Mouse (Mus musculus): ENCODE measurements around the gene Gm17949.

The Gm17949 gene

DNA sequence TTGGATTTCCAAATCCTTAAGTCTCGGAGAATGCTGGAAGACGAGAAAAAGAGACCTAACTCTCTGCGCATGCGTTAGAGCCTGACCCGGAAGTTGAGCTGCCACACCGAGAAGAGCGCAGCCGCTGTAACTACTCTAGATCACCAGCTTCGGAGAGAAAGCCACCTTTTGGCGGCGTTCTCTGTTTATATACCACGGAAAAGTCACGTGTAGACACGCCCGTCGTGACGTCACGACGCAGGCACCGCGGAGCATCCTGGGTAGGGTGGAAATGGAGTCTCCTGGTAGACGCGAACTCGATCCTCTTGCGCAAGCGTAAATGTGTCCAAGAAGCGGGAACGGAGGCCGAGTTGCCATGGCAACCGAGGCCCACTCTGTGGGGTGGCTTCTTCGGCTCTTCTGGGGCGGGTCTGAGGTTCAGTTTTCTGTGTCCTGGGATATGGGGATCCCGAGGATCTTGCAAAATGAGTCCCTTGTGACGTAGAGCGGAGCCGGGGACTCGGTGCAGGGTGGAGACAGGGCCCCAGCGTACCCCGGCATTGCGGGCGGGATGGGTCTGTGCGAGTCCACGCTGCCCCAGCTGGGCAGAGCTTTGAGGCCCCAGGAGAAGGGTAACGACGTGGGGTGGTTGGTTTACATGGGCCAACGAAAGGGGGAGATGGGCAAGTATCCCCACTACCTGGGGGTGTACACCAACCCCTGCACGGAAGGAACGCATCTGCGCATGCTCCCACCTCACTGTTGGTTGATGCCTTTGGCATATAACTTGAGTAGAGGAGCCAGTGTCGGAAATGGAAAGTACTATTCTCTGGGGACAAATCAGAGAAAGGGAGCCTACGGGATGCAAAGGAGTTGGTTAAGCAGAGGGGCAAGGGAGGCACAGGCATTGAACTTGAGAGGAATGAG, at the start of gene Gm17949, which contains the start of gene Gtf2f1:
Gene Gm17949, plus strand, starts transcription at position 234 of the 906 bp plus-strand sequence.
Gene Gtf2f1, minus strand, starts transcription at position 53 of the 906 bp plus-strand sequence.
- peak; percentile 92 to 97 for DNase-seq (ENCODE audit: low spot score in 2 of 2)

DNA sequence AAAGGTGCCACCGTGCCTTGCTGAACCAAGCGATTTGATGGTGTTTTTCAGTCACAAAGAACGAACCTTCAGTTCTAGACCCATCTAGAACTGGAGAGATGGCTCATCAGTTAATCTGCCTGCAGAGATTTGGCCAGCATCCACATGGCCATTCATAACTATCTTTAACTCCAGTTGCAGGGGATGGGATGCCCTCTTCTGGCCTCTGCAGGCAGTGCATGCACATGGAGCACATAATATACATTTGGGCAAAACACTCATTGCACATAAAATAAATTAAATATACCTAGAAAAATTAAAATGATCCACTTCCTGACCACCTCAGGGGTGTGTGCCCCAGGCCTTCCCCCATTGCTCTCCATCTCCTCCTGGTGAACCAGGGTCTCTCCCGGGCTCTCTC, 49.4 kb upstream of the Gm17949 start:
- no peak for DNase-seq (ENCODE audit: low spot score in 2 of 2)

DNA sequence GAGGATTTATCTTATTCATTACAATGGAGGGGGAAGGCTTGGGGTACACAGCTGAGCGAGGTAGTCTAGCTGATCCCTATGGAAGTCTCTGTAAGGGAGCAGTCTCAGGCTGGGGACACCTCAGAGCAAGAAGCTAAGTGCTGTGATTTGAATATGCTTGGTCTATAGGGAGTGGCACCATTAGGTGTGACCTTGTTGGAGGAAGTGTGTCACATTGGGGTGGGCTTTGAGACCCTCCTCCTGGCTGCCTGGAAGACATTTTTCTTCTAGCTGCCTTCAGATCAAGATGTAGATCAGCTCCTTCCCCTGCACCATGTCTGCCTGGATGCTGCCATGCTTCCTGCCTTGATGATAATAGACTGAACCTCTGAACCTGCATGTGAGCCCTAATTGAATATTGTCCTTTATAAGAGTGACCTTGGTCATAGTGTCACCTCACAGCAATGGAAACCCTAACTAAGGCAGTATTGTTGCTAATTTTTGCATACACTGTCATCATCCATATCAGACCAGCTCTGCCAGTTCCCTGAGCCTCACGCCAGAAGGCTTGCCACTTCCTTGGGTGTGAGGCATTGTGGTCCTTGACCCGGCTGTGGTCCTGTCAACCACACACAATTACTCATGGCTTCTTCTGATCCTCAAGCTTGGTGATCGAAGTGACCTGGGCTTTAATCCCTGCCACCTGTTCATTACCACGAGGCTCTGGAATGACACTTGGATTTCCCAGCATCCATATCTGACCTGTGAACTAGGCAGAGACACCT, 48.4 kb upstream of the Gm17949 start:
- DNase-seq (ENCODE audit: low spot score in 2 of 2), result no peak

DNA sequence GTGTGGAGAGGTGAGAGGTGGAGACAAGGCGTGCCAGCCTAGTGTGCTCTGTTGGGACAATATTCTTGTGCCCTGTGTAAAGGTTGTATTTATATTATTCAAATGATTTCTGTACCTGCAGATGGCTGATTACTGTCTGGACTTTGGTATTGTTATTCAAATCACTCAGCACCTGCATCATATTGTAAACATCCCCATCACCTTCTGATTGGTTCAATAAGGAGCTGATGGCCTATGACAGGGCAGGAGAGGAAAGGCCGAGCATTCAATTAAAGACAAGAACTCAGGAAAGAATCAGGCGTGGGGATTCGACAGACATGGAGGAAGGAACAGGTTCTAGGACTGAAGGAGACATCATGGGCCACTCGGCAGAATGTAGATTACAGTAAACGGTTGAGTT, 47.6 kb upstream of the Gm17949 start:
- no peak for DNase-seq (ENCODE audit: low spot score in 2 of 2)

DNA sequence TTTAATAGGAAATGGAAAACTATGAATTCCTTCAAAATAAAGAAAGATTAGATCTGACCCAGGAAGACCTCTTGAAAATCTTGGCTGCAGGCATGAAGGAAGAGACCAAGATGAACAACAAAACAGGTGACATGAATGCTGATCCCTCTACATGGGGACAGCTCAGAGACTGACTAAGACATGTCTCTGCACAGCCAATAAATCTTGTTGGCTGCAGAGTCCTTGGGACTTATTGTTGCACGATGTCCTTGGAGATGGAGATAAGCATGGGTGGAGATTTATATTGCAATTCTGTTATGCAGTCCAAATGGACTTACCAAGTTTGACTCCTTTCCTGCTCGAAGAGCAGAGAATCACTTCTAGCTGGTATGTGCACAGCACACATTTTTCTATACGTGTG, 41.9 kb upstream of the Gm17949 start:
- DNase-seq (ENCODE audit: low spot score in 2 of 2), result no peak

DNA sequence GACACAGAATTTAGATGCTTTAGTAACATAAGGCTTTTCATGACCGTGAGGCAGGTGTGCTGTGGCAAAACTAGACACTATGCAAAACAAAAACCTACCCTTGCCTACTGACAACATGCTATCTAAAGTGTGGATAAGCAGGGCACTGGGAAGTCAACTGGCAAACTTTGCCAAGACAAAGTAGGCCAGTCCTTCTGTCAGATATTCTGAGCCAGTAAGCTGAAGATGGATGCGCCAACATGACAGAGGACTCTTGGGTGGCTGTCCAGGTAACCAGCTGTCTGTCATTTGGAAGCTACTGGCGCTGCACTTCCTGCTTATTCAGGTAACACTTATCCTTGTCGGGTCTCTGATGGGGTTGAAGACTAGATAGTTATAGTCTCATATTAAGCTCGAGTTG, 41.2 kb upstream of the Gm17949 start:
- DNase-seq (ENCODE audit: low spot score in 2 of 2), result no peak

DNA sequence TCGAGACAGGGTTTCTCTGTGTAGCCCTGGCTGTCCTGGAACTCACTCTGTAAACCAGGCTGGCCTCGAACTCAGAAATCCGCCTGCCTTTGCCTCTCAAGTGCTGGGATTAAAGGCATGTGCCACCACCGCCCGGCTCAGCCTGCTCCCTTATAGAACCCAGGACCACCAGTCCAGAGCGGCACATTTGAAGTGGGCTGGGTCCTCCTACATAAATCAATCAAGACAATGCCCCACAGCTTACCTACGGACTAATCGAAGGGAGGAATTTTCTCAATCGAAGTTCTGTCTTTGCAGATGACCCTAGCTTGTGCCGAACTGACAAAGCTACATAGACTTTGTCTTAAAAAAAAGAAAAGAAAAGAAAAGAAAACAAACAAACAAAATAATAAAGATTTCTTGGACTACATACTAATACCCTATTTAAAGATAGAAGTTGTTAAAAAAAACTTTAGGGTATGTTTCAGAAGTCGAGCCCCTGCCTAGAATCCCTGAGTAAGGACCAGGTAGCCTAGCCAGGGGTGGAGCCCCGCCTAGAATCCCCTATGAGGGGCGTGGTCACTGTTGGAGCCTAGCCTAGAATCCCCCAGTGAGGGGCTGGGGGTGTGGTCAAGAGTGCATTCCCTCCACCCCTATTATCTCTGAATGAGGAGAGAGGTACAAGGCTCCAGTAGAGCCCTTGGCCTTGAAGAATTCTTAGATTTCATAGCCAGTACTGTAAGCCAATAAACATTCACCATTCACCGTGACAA, 37.1 kb upstream of the Gm17949 start:
- DNase-seq (ENCODE audit: low spot score in 2 of 2), result no peak

DNA sequence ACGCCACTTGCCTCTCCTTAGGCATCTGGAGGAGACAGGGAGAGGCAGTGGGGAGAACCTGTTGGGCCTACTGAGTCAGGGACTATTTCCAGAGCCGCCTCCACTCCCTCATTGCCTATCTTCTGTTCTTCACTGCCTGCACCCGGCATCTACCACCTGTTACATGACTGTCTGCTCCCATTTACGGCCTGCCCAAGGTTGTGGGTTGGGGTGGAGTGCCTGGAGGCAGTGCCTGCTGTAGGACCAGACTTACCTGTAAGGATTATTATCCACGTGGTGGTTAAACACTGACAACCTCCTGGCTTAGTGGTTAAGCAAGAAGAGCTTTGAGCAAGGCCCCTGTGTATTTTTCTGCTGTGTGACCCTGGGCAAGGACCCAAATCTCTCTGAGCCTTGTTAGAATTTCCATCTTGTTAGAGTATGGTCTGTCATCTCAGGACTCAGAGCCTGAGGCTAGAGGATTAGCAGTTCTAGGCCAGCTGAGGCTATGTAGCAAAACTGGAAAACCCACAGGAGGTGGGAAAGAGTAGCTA, 36.5 kb upstream of the Gm17949 start:
- DNase-seq (ENCODE audit: low spot score in 2 of 2), result no peak

DNA sequence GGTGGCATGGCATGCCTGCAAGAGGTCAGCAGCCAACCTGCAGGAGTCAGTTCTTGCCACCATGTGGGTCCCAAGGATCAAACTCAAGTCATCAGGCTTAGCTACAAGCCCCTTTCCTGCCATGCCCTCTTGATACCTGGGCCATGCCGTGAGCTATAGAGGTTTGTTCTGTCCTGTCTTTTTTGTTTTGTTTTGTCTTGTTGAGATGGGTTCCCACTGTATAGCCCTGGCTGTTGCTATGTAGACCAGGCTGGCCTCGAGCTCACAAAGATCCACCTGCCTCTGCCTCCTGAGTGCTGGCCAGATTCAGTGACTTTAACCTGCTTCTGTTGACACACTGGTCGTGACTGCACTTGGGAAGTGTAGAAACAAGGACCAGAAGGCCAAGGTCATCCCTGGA, 35.9 kb upstream of the Gm17949 start:
- no peak for DNase-seq (ENCODE audit: low spot score in 2 of 2)

DNA sequence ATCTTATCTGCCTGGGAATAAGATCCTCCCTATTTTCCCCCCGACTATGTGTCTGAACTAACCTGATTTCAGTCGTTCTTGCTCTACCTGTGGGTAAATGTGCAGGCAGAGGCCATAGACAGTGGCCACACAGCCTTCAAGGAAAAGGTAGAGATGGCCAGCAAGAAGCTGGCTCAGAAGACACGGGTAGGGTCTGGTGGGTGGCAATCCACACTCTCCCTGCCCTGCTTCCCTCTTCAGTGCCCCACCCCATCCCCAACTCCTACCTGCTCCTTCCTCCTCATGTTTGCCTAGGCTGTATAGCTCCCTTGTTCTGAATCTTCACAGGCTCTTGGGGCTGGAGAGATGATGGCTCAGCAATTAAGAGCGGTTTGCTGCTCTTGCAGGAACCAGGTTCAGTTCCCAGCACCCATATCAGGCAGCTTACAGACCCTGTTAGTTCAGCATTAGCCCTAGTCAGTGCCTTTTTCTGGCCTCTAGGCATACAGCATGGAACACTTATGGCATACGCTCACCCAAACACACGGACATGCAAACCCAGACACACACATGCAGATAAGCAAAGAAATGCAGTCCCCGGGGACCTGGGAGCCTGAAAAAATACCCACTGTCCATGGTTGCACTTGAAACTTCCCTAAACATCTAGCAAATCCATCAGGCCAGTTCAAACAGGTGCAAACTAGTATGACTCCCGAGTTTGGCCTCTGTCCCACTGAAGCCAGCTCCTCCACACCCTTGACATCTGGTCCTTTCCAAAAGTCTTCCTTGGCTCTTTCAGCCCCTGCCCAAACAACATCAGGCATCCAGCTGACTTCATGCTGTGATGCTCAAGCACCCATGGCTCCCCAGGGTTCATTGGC, 34.5 kb upstream of the Gm17949 start:
- DNase-seq (ENCODE audit: low spot score in 2 of 2), result no peak

DNA sequence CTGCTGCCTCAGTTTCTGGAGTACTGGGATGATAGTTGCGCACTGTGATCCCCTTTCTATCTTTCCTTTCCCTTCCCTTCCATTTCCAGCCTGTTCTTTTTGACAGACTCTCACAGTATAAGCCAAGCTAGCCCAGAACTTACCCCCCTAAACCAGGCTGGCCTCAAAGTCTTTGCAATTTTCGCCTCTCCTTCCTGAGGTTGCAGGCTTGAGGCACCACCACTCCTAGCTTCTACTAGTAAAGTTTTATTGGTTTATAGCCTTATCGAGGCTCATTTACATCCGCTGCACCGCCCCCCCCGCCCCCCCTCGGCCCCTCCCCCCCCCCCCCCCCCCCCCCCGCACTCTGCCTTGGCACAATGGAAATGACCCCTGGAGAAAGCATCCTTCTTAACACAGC, 31.7 kb upstream of the Gm17949 start:
- no peak for DNase-seq (ENCODE audit: low spot score in 2 of 2)

DNA sequence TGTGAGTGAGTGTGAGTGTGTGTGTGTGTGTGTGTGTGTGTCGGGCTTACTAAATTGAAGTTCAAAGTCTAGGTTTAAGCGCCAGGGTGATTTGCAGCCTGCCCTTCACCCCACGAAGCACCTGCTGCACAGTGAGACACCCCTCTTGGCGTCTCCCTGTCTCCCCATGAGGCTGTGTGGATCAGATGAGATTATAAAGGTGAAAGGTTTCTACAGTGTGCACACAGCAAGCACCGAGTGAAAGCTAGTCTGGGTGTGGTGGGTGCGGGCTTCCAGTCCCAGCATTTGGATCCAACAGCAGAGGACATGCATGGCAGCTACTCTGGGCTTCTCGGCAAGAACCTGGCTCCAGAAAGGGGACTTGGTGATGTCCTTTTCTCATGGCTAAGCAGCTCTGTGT, 30.2 kb upstream of the Gm17949 start:
- DNase-seq (ENCODE audit: low spot score in 2 of 2), result no peak

DNA sequence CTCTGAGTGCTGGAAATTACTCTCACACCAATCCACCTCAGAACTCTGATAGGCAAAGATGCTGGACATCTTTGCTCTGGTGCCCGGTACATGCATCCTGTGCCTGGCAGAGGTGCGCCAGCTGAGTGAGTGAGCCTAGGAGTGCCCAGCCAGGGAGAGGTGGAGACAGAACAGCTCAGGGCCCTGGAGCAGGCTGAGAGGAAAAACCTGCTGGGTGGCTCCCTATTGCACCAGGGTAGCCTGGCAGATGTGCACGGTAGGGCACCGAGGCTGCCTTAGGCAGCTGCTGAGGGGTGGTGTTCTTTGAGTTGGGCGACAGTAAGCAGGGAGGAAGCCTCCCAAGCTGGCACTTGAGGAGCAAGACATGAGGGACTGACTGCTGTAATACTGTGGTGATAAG, 29.3 kb upstream of the Gm17949 start, which contains the start of gene Acer1:
Gene Acer1, minus strand, starts transcription at position 114 of the 400 bp plus-strand sequence.
- no peak for DNase-seq (ENCODE audit: low spot score in 2 of 2)

DNA sequence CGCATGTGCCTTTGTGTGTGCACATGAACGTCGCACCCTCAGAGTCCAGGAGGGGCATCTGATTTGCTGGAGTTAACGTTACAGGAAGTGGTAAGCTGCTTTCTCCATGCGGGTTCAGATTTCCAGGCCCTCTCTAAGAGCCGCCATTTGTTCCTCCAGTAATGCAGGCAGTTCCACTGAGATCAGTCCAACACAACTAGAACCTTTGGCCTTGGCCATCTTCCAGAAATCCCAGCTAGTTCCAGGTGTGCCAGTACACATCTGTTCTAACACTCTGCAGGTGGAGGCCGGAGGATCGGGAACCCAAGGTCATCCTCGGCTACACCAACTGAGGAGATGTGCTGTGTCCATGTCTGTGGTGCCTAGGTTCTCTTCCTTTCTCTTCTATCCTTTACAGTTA, 26.4 kb upstream of the Gm17949 start:
- DNase-seq (ENCODE audit: low spot score in 2 of 2), result no peak

DNA sequence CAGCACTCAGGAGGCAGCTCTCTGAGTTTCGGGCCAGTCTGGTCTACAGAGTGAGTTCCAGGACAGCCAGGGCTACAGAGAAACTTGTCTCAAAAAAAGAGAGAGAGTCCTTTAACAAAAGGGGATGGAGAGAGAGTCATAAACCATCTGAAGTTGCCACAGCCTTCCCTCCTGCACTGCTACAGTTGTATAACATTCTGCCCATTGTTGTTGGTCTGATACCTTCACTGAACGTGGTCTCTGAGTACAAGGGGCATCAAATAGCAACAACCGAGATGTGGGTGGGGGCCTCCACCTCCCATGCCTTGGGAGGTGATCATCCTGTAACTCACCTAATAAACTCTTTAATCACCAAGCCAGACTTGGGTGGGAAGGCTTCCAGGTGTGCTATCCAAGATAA, 25.6 kb upstream of the Gm17949 start:
- DNase-seq (ENCODE audit: low spot score in 2 of 2), result no peak

DNA sequence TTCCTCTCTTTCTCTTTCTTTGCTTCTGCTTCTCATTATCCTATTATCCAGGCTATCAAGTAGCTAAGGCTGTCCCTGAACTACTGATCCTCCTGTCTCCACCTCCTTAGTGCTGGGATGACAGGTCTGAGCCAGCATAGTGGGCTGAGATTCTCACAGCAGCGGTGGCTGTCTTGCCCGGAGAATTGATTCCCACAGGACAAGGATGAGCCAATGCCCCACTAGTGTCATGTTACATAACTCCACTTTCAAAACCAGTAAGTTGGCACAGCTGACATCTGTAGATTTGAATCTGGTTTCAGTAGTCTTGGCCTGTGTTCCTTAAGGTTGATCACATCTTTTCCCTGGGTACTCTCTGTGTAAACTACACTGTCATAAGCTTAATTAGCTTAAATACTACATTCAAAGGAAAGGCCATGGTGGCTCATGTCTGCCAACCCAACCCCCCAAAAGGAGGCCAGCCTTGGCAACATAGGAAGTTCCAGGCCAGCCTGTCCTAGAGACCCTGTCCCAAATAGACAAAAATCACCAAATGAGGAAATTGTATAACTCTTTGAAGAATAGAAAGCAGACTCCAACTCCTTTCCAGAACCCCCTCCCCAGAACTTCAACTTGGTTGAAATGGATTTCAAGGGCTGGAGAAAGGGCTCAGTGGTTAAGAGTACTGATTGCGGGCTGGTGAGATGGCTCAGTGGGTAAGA, 25.0 kb upstream of the Gm17949 start:
- DNase-seq (ENCODE audit: low spot score in 2 of 2), result no peak

DNA sequence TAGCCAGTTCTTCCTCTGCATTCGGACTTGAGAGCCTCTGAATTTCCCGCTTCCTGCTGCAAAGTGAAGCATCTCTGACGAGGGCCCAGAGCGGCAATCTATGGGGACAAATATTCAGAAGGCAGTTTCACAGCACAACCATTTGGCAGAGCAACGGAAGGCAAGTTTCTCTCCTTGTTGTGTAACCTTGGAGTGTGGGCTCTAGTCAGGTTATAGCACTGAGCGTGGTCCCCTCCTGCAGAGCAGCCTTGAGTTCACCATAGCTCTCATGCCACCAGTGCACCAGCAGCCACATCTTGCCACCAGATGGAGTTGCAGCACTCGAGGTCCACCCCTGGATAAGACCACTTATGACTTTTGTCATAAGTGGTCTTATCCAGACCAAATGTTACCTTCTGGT, 22.8 kb upstream of the Gm17949 start:
- no peak for DNase-seq (ENCODE audit: low spot score in 2 of 2)

DNA sequence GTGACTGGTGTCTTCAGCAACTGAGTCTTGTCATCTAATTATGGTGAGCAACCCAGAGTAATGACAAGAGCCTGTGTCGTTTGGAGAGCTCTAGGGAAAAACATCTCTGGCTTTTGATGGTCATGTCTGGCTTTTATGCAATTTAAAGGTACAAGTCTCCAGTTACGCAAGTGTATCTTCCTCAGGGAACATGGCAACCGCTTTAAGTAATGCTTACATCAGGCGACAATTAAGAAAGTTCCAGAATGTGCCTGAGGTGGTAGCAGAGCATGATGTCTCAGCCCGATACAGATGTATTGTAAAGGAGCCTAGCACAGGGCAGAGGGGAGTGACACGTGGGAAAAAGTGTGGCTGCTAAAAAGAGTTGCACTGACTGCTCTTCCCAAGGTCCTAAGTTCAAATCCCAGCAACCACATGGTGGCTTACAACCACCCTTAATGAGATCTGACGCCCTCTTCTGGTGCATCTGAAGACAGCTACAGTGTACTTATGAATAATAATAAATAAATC, 22.3 kb upstream of the Gm17949 start:
- no peak for DNase-seq (ENCODE audit: low spot score in 2 of 2)

DNA sequence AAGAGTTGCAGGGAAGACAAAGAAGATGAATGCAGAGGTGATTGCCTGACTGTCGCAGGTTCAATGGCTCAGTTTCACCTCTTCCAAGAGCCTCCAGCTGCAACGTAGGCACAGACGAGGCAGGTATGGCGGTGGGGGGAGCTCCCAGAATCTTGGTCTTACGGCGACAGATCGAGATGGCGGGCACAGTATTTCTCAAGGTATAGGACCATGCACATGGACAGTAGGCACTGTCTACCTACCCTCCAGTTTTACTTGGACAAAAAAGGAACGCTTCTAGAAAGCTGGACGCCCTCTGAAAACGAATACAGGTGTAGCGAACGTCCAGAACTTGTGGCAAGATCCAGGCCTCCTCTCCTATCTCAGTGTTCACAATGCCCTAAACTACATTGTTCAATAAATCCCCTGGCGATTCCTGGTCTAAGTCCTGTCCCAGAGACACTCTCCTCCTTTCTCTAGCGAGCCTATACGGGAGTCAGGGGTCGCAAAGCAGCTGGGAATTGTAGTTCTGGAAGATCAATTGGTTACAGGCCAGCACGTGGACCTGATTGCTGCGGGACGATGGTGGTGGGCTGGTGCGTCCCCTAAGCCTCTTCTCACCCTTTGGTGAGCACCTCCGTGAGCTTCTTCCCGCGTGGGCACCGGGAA, 21.7 kb upstream of the Gm17949 start:
- peak in 1 of 2 experiments; percentile 86 for DNase-seq (ENCODE audit: low spot score in 2 of 2)
